Mouse (Mus musculus) heart, postnatal 0 days (tissue): Measurements from ENCODE around the gene Tbc1d8b.

Experiments used
- CTCF ChIP-seq: IDR thresholded peaks from 2 replicates; pipeline ENCODE4 v1.5.1; 2016; ENCODE audit warnings: antibody characterized with exemption, control low read depth, low read depth
- EP300 ChIP-seq: IDR thresholded peaks from 2 replicates; pipeline ENCODE4 v1.6.1; 2016; ENCODE audit warnings: antibody characterized with exemption, low read depth

- TF ChIP-seq CTCF (no peak), EP300 (no peak)
Measured at GRCm38 (mm10) chrX:139783045-139783422, 98.2 kb downstream of the Tbc1d8b start.
